Mouse (Mus musculus) embryonic facial prominence, embryonic 13.5 days (tissue): ENCODE results near the gene Myl7. TPM values are rescaled to one million over a fixed set of nuclear protein-coding genes. Genes with fewer than 3 reads are reported as not detected.

Experiments
- ATAC-seq: fragments of 200-750 bp; cut with Nextera tagmentation; 2 replicates; pipeline ENCODE4 v1.8.0; 2017; ENCODE audit warnings: low read depth; ENCODE audit not compliant: insufficient number of reproducible peaks, insufficient read depth, low FRiP score, low TSS enrichment
- H3K27ac ChIP-seq: fragments of 300-500 bp; sonication (generic); 2 replicates; pipeline ENCODE4 v1.5.1; 2015; ENCODE audit warnings: moderate library complexity, mild to moderate bottlenecking, inconsistent platforms
- H3K27me3 ChIP-seq: fragments of 300-500 bp; sonication (generic); 2 replicates; pipeline ENCODE4 v1.6.1; 2015; ENCODE audit warnings: mild to moderate bottlenecking, inconsistent platforms
- H3K36me3 ChIP-seq: fragments of 300-500 bp; sonication (generic); 2 replicates; pipeline ENCODE4 v1.6.1; 2015; ENCODE audit warnings: mild to moderate bottlenecking, inconsistent platforms
- H3K4me1 ChIP-seq: fragments of 300-500 bp; sonication (generic); 2 replicates; pipeline ENCODE4 v1.6.1; 2015; ENCODE audit warnings: inconsistent platforms
- H3K4me2 ChIP-seq: fragments of 300-500 bp; sonication (generic); 2 replicates; pipeline ENCODE4 v1.6.1; 2015; ENCODE audit warnings: moderate library complexity, mild to moderate bottlenecking, inconsistent platforms
- H3K4me3 ChIP-seq: fragments of 300-500 bp; sonication (generic); 2 replicates; pipeline ENCODE4 v1.5.1; 2015; ENCODE audit warnings: mild to moderate bottlenecking, inconsistent platforms
- H3K9ac ChIP-seq: fragments of 300-500 bp; sonication (generic); 2 replicates; pipeline ENCODE4 v1.6.1; 2015; ENCODE audit warnings: mild to moderate bottlenecking, inconsistent platforms
- H3K9me3 ChIP-seq: fragments of 300-500 bp; sonication (generic); 2 replicates; pipeline ENCODE4 v1.6.1; 2016; ENCODE audit warnings: inconsistent platforms
- WGBS: fragments of 180-500 bp; shearing (Covaris S2); methylation state at CpG from one replicate; pipeline ENCODE4 v1.1.7; 2015; ENCODE audit warnings: mixed read lengths; 5-methylcytosine and 5-hydroxymethylcytosine counted together
- polyA plus RNA-seq: library from polyadenylated mRNA; unstranded; fragments of >200 nt; fragmentation: Nextera tagmentation; extraction: Ambion mirVana; gene quantifications from 2 replicates; pipeline ENCODE4 v1.2.1, GENCODE M21; 2015

Gene Myl7
- polyA plus RNA-seq, 1 experiment from 2014 or later = 1.3 TPM

- WGBS = 18% methylated on average over 9 of the region's 9 CpGs
- Histone ChIP-seq H3K27ac (no peak overlapping the region), H3K36me3 (no peaks in the 10 kb centered on the region), H3K4me1 (peaks cover 14% of the 10 kb centered on the region), H3K4me3 (no peak overlapping the region), H3K9me3 (no peaks in the 10 kb centered on the region), H3K4me2 (no peak overlapping the region), H3K9ac (no peak overlapping the region), H3K27me3 (no peaks in the 10 kb centered on the region)
- no peak for ATAC-seq
Measured at GRCm38 (mm10) chr11:5886187-5886586, 12.4 kb downstream of the Myl7 start.

- H3K27ac ChIP-seq = no peak overlapping the region
- 74% methylated on average over 8 of the region's 8 CpGs for WGBS
- no peak overlapping the region for H3K9ac ChIP-seq
- no peak overlapping the region for H3K4me3 ChIP-seq
- no peaks in the 10 kb centered on the region for H3K27me3 ChIP-seq
- H3K36me3 ChIP-seq = no peaks in the 10 kb centered on the region; the same call in 1 of the 2 replicates
- H3K4me2 ChIP-seq = no peak overlapping the region
- H3K9me3 ChIP-seq = no peaks in the 10 kb centered on the region
- H3K4me1 ChIP-seq = peaks cover 9% of the 10 kb centered on the region
- no peak for ATAC-seq
Measured at GRCm38 (mm10) chr11:5882518-5882917, 16.1 kb downstream of the Myl7 start.

- Histone ChIP-seq H3K9me3 (no peaks in the 10 kb centered on the region), H3K27ac (no peak overlapping the region), H3K4me2 (no peak overlapping the region), H3K4me3 (no peak overlapping the region), H3K27me3 (no peaks in the 10 kb centered on the region), H3K9ac (no peak overlapping the region), H3K4me1 (peaks cover 25% of the 10 kb centered on the region), H3K36me3 (peaks cover 17% of the 10 kb centered on the region)
- ATAC-seq = no peak
- WGBS = 60% methylated on average over 5 of the region's 5 CpGs
Measured at GRCm38 (mm10) chr11:5879905-5880304, 18.7 kb downstream of the Myl7 start.

GRCm38 (mm10) chr11:5878661-5879060, 19.9 kb downstream of the Myl7 start:
- Histone ChIP-seq H3K9me3 (no peaks in the 10 kb centered on the region), H3K4me1 (peaks cover 25% of the 10 kb centered on the region), H3K27ac (peak overlapping the region; percentile 91), H3K36me3 (peaks cover 29% of the 10 kb centered on the region), H3K4me2 (peak overlapping the region; percentile 77), H3K27me3 (no peaks in the 10 kb centered on the region), H3K9ac (peak overlapping the region; percentile 82), H3K4me3 (peak overlapping the region; percentile 66)
- 43% methylated on average over 8 of the region's 8 CpGs for WGBS
- ATAC-seq = no peak

GRCm38 (mm10) chr11:5877921-5878526, 20.6 kb downstream of the Myl7 start, which contains the start of gene Pold2:
Gene Pold2, minus strand, starts transcription at chr11:5878292.
- H3K27ac ChIP-seq = peak within 1 kb of the TSS; percentile 91
- peak within 1 kb of the TSS; percentile 66 for H3K4me3 ChIP-seq
- H3K4me1 ChIP-seq = peaks cover 25% of the 10 kb centered on the region
- WGBS = under 1% methylated on average over 52 of the region's 52 CpGs
- H3K4me2 ChIP-seq = peak within 1 kb of the TSS; percentile 77
- no peaks in the 10 kb centered on the region for H3K27me3 ChIP-seq
- H3K9me3 ChIP-seq = no peaks in the 10 kb centered on the region
- peak within 1 kb of the TSS; percentile 82 for H3K9ac ChIP-seq
- peaks cover 36% of the 10 kb centered on the region for H3K36me3 ChIP-seq
- peak; percentile 96 for ATAC-seq

- H3K27ac ChIP-seq = peak overlapping the region; percentile 28; the same call in 1 of the 2 replicates
- no peak for ATAC-seq
- 2% methylated on average over 5 of the region's 5 CpGs for WGBS
Measured at GRCm38 (mm10) chr11:5877421-5877820, 21.2 kb downstream of the Myl7 start.

GRCm38 (mm10) chr11:5873192-5873591, 25.4 kb downstream of the Myl7 start:
- H3K9ac ChIP-seq = no peak overlapping the region
- H3K9me3 ChIP-seq = no peaks in the 10 kb centered on the region
- 99% methylated on average over 9 of the region's 9 CpGs for WGBS
- no peak overlapping the region for H3K4me3 ChIP-seq
- no peaks in the 10 kb centered on the region for H3K27me3 ChIP-seq
- no peak overlapping the region for H3K4me2 ChIP-seq
- no peak for ATAC-seq
- peaks cover 16% of the 10 kb centered on the region for H3K4me1 ChIP-seq
- no peak overlapping the region for H3K27ac ChIP-seq
- H3K36me3 ChIP-seq = peaks cover 84% of the 10 kb centered on the region

More at GRCm38 (mm10) chr11:5877421-5877820, 21.2 kb downstream of the Myl7 start:
- Histone ChIP-seq H3K27me3 (no peaks in the 10 kb centered on the region), H3K4me2 (peak overlapping the region; percentile 77), H3K9ac (peak overlapping the region; percentile 82), H3K36me3 (peaks cover 42% of the 10 kb centered on the region), H3K9me3 (no peaks in the 10 kb centered on the region), H3K4me1 (peaks cover 25% of the 10 kb centered on the region), H3K4me3 (peak overlapping the region; percentile 66)

GRCm38 (mm10) chr11:5872707-5873106, 25.9 kb downstream of the Myl7 start:
- H3K9me3 ChIP-seq = no peaks in the 10 kb centered on the region
- WGBS = 94% methylated on average over 11 of the region's 11 CpGs
- H3K27me3 ChIP-seq = no peaks in the 10 kb centered on the region
- H3K9ac ChIP-seq = no peak overlapping the region
- H3K27ac ChIP-seq = no peak overlapping the region
- no peak overlapping the region for H3K4me3 ChIP-seq
- H3K4me2 ChIP-seq = no peak overlapping the region
- no peak for ATAC-seq
- H3K36me3 ChIP-seq = peaks cover 89% of the 10 kb centered on the region
- H3K4me1 ChIP-seq = peaks cover 16% of the 10 kb centered on the region

GRCm38 (mm10) chr11:5870069-5870468, 28.5 kb downstream of the Myl7 start:
- WGBS = 91% methylated on average over 16 of the region's 16 CpGs

GRCm38 (mm10) chr11:5869331-5869730, 29.3 kb downstream of the Myl7 start:
- WGBS = 95% methylated on average over 16 of the region's 16 CpGs
- no peak overlapping the region for H3K27ac ChIP-seq
- H3K36me3 ChIP-seq = peaks cover 89% of the 10 kb centered on the region
- H3K9ac ChIP-seq = no peak overlapping the region
- no peak overlapping the region for H3K4me2 ChIP-seq
- H3K9me3 ChIP-seq = no peaks in the 10 kb centered on the region
- H3K4me3 ChIP-seq = no peak overlapping the region
- no peak for ATAC-seq
- H3K4me1 ChIP-seq = no peaks in the 10 kb centered on the region
- no peaks in the 10 kb centered on the region for H3K27me3 ChIP-seq

More at GRCm38 (mm10) chr11:5870069-5870468, 28.5 kb downstream of the Myl7 start:
- Histone ChIP-seq H3K4me1 (no peaks in the 10 kb centered on the region), H3K27me3 (no peaks in the 10 kb centered on the region), H3K36me3 (peaks cover 89% of the 10 kb centered on the region), H3K4me3 (no peak overlapping the region), H3K9ac (no peak overlapping the region), H3K9me3 (no peaks in the 10 kb centered on the region), H3K27ac (no peak overlapping the region), H3K4me2 (no peak overlapping the region)
- no peak for ATAC-seq

GRCm38 (mm10) chr11:5868324-5868723, 30.3 kb downstream of the Myl7 start:
- no peak overlapping the region for H3K27ac ChIP-seq
- no peak overlapping the region for H3K9ac ChIP-seq
- H3K27me3 ChIP-seq = no peaks in the 10 kb centered on the region
- peaks cover under 1% of the 10 kb centered on the region; the same call in 1 of the 2 replicates for H3K4me1 ChIP-seq
- no peak overlapping the region for H3K4me3 ChIP-seq
- H3K36me3 ChIP-seq = peaks cover 85% of the 10 kb centered on the region
- 90% methylated on average over 12 of the region's 12 CpGs for WGBS
- no peaks in the 10 kb centered on the region for H3K9me3 ChIP-seq
- H3K4me2 ChIP-seq = no peak overlapping the region
- no peak for ATAC-seq

GRCm38 (mm10) chr11:5867196-5867595, 31.4 kb downstream of the Myl7 start:
- 73% methylated on average over 2 of the region's 2 CpGs for WGBS
- Histone ChIP-seq H3K4me3 (no peak overlapping the region), H3K36me3 (peaks cover 73% of the 10 kb centered on the region), H3K4me1 (peaks cover 12% of the 10 kb centered on the region), H3K27me3 (0 out of 2 replicates have a peak, but pooled peaks cover 7% of the 10 kb centered on the region), H3K4me2 (no peak overlapping the region), H3K9ac (no peak overlapping the region), H3K9me3 (no peaks in the 10 kb centered on the region), H3K27ac (no peak overlapping the region)
- ATAC-seq = no peak
